Mouse (Mus musculus): ENCODE measurements around the gene Bmp8a. TPM values are rescaled to one million over a fixed set of nuclear protein-coding genes. Genes with fewer than 3 reads are reported as not detected.

Bmp8a gene
- 0.55 TPM in 1 of 2 replicates, not detected in the other for polyA plus RNA-seq (2014; fragmentation: Nextera tagmentation; extraction: Ambion mirVana)

- H3K9ac ChIP-seq (replicated peaks; ENCODE audit: low read depth, low read length): no peak within 1 kb of the TSS; the same call in 1 of the 2 replicates
- no peaks in the 10 kb centered on the region; the same call in 1 of the 2 replicates for H3K4me1 ChIP-seq (ENCODE audit: control insufficient read depth, insufficient read depth, low read length)
- no peaks in the 10 kb centered on the region for H3K36me3 ChIP-seq (ENCODE audit: control insufficient read depth, insufficient read depth, low read length)
- under 1% methylated on average over 65 of the region's 65 CpGs for WGBS
- no peak within 1 kb of the TSS for H3K27ac ChIP-seq (ENCODE audit: low read length)
- peak within 1 kb of the TSS; percentile 84 for H3K4me2 ChIP-seq (replicated peaks; ENCODE audit: low read depth, low read length)
- H3K9me3 ChIP-seq (ENCODE audit: control insufficient read depth, low read depth, low read length): no peaks in the 10 kb centered on the region
- peaks cover 35% of the 10 kb centered on the region for H3K27me3 ChIP-seq (ENCODE audit: control insufficient read depth, insufficient read depth, low read length)
- ATAC-seq (ENCODE audit: insufficient number of reproducible peaks, insufficient read depth, low FRiP score, low read depth): peak; percentile 80
- peak within 1 kb of the TSS; percentile 47 for H3K4me3 ChIP-seq (ENCODE audit: low read depth, low read length)
Measured at GRCm38 (mm10) chr4:123342642-123343470, at the start of gene Bmp8a. TSS of gene Bmp8a (minus strand) at chr4:123343252.

GRCm38 (mm10) chr4:123392187-123392586 lies 49.1 kb upstream of the Bmp8a start:
- Histone ChIP-seq H3K9me3 (ENCODE audit: control insufficient read depth, low read depth, low read length) (no peaks in the 10 kb centered on the region), H3K27ac (ENCODE audit: low read length) (no peak overlapping the region), H3K9ac (replicated peaks; ENCODE audit: low read depth, low read length) (no peak overlapping the region), H3K36me3 (ENCODE audit: control insufficient read depth, insufficient read depth, low read length) (peaks cover 79% of the 10 kb centered on the region), H3K4me3 (ENCODE audit: low read depth, low read length) (no peak overlapping the region), H3K4me2 (replicated peaks; ENCODE audit: low read depth, low read length) (no peak overlapping the region), H3K27me3 (ENCODE audit: control insufficient read depth, insufficient read depth, low read length) (no peaks in the 10 kb centered on the region), H3K4me1 (ENCODE audit: control insufficient read depth, insufficient read depth, low read length) (no peaks in the 10 kb centered on the region)
- ATAC-seq (ENCODE audit: insufficient number of reproducible peaks, insufficient read depth, low FRiP score, low read depth): no peak
- 92% methylated on average over 1 of the region's 1 CpGs for WGBS

- no peak overlapping the region for H3K27ac ChIP-seq (ENCODE audit: low read length)
- H3K9me3 ChIP-seq (ENCODE audit: control insufficient read depth, low read depth, low read length): no peaks in the 10 kb centered on the region
- no peaks in the 10 kb centered on the region for H3K27me3 ChIP-seq (ENCODE audit: control insufficient read depth, insufficient read depth, low read length)
- WGBS: 66% methylated on average over 1 of the region's 1 CpGs
- no peaks in the 10 kb centered on the region for H3K4me1 ChIP-seq (ENCODE audit: control insufficient read depth, insufficient read depth, low read length)
- H3K4me2 ChIP-seq (replicated peaks; ENCODE audit: low read depth, low read length): no peak overlapping the region
- no peak overlapping the region for H3K4me3 ChIP-seq (ENCODE audit: low read depth, low read length)
- no peak overlapping the region for H3K9ac ChIP-seq (replicated peaks; ENCODE audit: low read depth, low read length)
- no peak for ATAC-seq (ENCODE audit: insufficient number of reproducible peaks, insufficient read depth, low FRiP score, low read depth)
- H3K36me3 ChIP-seq (ENCODE audit: control insufficient read depth, insufficient read depth, low read length): peaks cover 88% of the 10 kb centered on the region
Measured at GRCm38 (mm10) chr4:123385028-123385427, 42.0 kb upstream of the Bmp8a start.

- Histone ChIP-seq H3K36me3 (ENCODE audit: control insufficient read depth, insufficient read depth, low read length) (peaks cover 81% of the 10 kb centered on the region), H3K27ac (ENCODE audit: low read length) (no peak overlapping the region), H3K4me3 (ENCODE audit: low read depth, low read length) (no peak overlapping the region), H3K9ac (replicated peaks; ENCODE audit: low read depth, low read length) (no peak overlapping the region), H3K27me3 (ENCODE audit: control insufficient read depth, insufficient read depth, low read length) (no peaks in the 10 kb centered on the region), H3K4me1 (ENCODE audit: control insufficient read depth, insufficient read depth, low read length) (no peaks in the 10 kb centered on the region), H3K9me3 (ENCODE audit: control insufficient read depth, low read depth, low read length) (no peaks in the 10 kb centered on the region), H3K4me2 (replicated peaks; ENCODE audit: low read depth, low read length) (no peak overlapping the region)
- ATAC-seq (ENCODE audit: insufficient number of reproducible peaks, insufficient read depth, low FRiP score, low read depth): no peak
- 93% methylated on average over 7 of the region's 7 CpGs for WGBS
Measured at GRCm38 (mm10) chr4:123383173-123383572, 40.1 kb upstream of the Bmp8a start.

- no peak overlapping the region for H3K27ac ChIP-seq (ENCODE audit: low read length)
- H3K4me3 ChIP-seq (ENCODE audit: low read depth, low read length): no peak overlapping the region
- H3K4me1 ChIP-seq (ENCODE audit: control insufficient read depth, insufficient read depth, low read length): no peaks in the 10 kb centered on the region
- peaks cover 77% of the 10 kb centered on the region for H3K36me3 ChIP-seq (ENCODE audit: control insufficient read depth, insufficient read depth, low read length)
- H3K27me3 ChIP-seq (ENCODE audit: control insufficient read depth, insufficient read depth, low read length): no peaks in the 10 kb centered on the region
- no peak for ATAC-seq (ENCODE audit: insufficient number of reproducible peaks, insufficient read depth, low FRiP score, low read depth)
- WGBS: 88% methylated on average over 4 of the region's 4 CpGs
- no peak overlapping the region for H3K9ac ChIP-seq (replicated peaks; ENCODE audit: low read depth, low read length)
- no peak overlapping the region for H3K4me2 ChIP-seq (replicated peaks; ENCODE audit: low read depth, low read length)
- H3K9me3 ChIP-seq (ENCODE audit: control insufficient read depth, low read depth, low read length): no peaks in the 10 kb centered on the region
Measured at GRCm38 (mm10) chr4:123382051-123382450, 39.0 kb upstream of the Bmp8a start.

- Histone ChIP-seq H3K27ac (ENCODE audit: low read length) (no peak overlapping the region), H3K36me3 (ENCODE audit: control insufficient read depth, insufficient read depth, low read length) (peaks cover 77% of the 10 kb centered on the region), H3K9ac (replicated peaks; ENCODE audit: low read depth, low read length) (no peak overlapping the region), H3K4me1 (ENCODE audit: control insufficient read depth, insufficient read depth, low read length) (no peaks in the 10 kb centered on the region), H3K9me3 (ENCODE audit: control insufficient read depth, low read depth, low read length) (no peaks in the 10 kb centered on the region), H3K4me3 (ENCODE audit: low read depth, low read length) (no peak overlapping the region), H3K27me3 (ENCODE audit: control insufficient read depth, insufficient read depth, low read length) (no peaks in the 10 kb centered on the region), H3K4me2 (replicated peaks; ENCODE audit: low read depth, low read length) (no peak overlapping the region)
- no peak for ATAC-seq (ENCODE audit: insufficient number of reproducible peaks, insufficient read depth, low FRiP score, low read depth)
- WGBS: 89% methylated on average over 11 of the region's 11 CpGs
Measured at GRCm38 (mm10) chr4:123381598-123381997, 38.5 kb upstream of the Bmp8a start.

- H3K27me3 ChIP-seq (ENCODE audit: control insufficient read depth, insufficient read depth, low read length): no peaks in the 10 kb centered on the region
- H3K4me1 ChIP-seq (ENCODE audit: control insufficient read depth, insufficient read depth, low read length): no peaks in the 10 kb centered on the region
- 95% methylated on average over 3 of the region's 3 CpGs for WGBS
- H3K36me3 ChIP-seq (ENCODE audit: control insufficient read depth, insufficient read depth, low read length): peaks cover 80% of the 10 kb centered on the region
- no peak for ATAC-seq (ENCODE audit: insufficient number of reproducible peaks, insufficient read depth, low FRiP score, low read depth)
- no peak overlapping the region for H3K4me2 ChIP-seq (replicated peaks; ENCODE audit: low read depth, low read length)
- H3K9ac ChIP-seq (replicated peaks; ENCODE audit: low read depth, low read length): no peak overlapping the region
- H3K27ac ChIP-seq (ENCODE audit: low read length): no peak overlapping the region
- H3K4me3 ChIP-seq (ENCODE audit: low read depth, low read length): no peak overlapping the region
- no peaks in the 10 kb centered on the region for H3K9me3 ChIP-seq (ENCODE audit: control insufficient read depth, low read depth, low read length)
Measured at GRCm38 (mm10) chr4:123376031-123376430, 33.0 kb upstream of the Bmp8a start.

- no peak for ATAC-seq (ENCODE audit: insufficient number of reproducible peaks, insufficient read depth, low FRiP score, low read depth)
- WGBS: 92% methylated on average over 12 of the region's 12 CpGs
Measured at GRCm38 (mm10) chr4:123374316-123375008, 31.4 kb upstream of the Bmp8a start.

More at GRCm38 (mm10) chr4:123374316-123375008, 31.4 kb upstream of the Bmp8a start:
- H3K4me1 ChIP-seq (ENCODE audit: control insufficient read depth, insufficient read depth, low read length): no peaks in the 10 kb centered on the region
- no peaks in the 10 kb centered on the region for H3K9me3 ChIP-seq (ENCODE audit: control insufficient read depth, low read depth, low read length)
- H3K36me3 ChIP-seq (ENCODE audit: control insufficient read depth, insufficient read depth, low read length): peaks cover 85% of the 10 kb centered on the region
- H3K9ac ChIP-seq (replicated peaks; ENCODE audit: low read depth, low read length): no peak overlapping the region
- no peaks in the 10 kb centered on the region for H3K27me3 ChIP-seq (ENCODE audit: control insufficient read depth, insufficient read depth, low read length)
- H3K4me3 ChIP-seq (ENCODE audit: low read depth, low read length): no peak overlapping the region
- H3K4me2 ChIP-seq (replicated peaks; ENCODE audit: low read depth, low read length): no peak overlapping the region
- H3K27ac ChIP-seq (ENCODE audit: low read length): no peak overlapping the region

All from stomach, embryonic 14.5 days (tissue).